Mouse (Mus musculus) forebrain, embryonic 10.5 days (tissue): ENCODE results near the gene Vegfb. TPM values are rescaled to one million over a fixed set of nuclear protein-coding genes. Genes with fewer than 3 reads are reported as not detected.

Experiments
- DNase-seq: peaks from one replicate; pipeline ENCODE4 v3.0.0-alpha.2; 2017; ENCODE audit warnings: low spot score; ENCODE audit errors: extremely low spot score
- H3K27ac ChIP-seq: fragments of 300-500 bp; sonication (generic); 2 replicates; pipeline ENCODE4 v1.5.1; 2016; ENCODE audit warnings: mild to moderate bottlenecking
- H3K27me3 ChIP-seq: fragments of 300-500 bp; sonication (generic); 2 replicates; pipeline ENCODE4 v1.6.1; 2016; ENCODE audit warnings: mild to moderate bottlenecking; ENCODE audit not compliant: poor library complexity, severe bottlenecking
- H3K36me3 ChIP-seq: fragments of 300-500 bp; sonication (generic); replicated peaks from 2 replicates; pipeline ENCODE4 v1.6.1; 2016; ENCODE audit warnings: mild to moderate bottlenecking, moderate library complexity
- H3K4me1 ChIP-seq: fragments of 300-500 bp; sonication (generic); 2 replicates; pipeline ENCODE4 v1.6.1; 2016
- H3K4me3 ChIP-seq: fragments of 300-500 bp; sonication (generic); 2 replicates; pipeline ENCODE4 v1.5.1; 2016; ENCODE audit warnings: mild to moderate bottlenecking, moderate library complexity
- H3K9me3 ChIP-seq: fragments of 300-500 bp; sonication (generic); 2 replicates; pipeline ENCODE4 v1.6.1; 2016; ENCODE audit warnings: mild to moderate bottlenecking, moderate library complexity
- WGBS: fragments of 180-500 bp; shearing (Covaris S2); methylation state at CpG from one replicate; pipeline ENCODE4 v1.1.7; 2016; 5-methylcytosine and 5-hydroxymethylcytosine counted together
- polyA plus RNA-seq: library from polyadenylated mRNA; unstranded; fragments of >200 nt; fragmentation: Nextera tagmentation; extraction: Ambion mirVana; gene quantifications from 2 replicates; pipeline ENCODE4 v1.2.1, GENCODE M21; 2016

Gene Vegfb
- polyA plus RNA-seq, 1 experiment from 2014 or later, result 31.0 TPM

- H3K4me3 ChIP-seq, result peak within 1 kb of the TSS; percentile 83
- H3K9me3 ChIP-seq, result no peaks in the 10 kb centered on the region
- peaks cover 16% of the 10 kb centered on the region for H3K27me3 ChIP-seq
- H3K27ac ChIP-seq, result peak within 1 kb of the TSS; percentile 95
- H3K4me1 ChIP-seq, result peaks cover 39% of the 10 kb centered on the region
- peak; percentile 92 for DNase-seq
- under 1% methylated on average over 83 of the region's 83 CpGs for WGBS
- H3K36me3 ChIP-seq, result peaks cover 18% of the 10 kb centered on the region
These were observed 45.8 kb downstream of the Vegfb start, which contains the start of gene Bad for GRCm38 (mm10) chr19:6941372-6942248. Gene Bad, plus strand, starts transcription at chr19:6941861.

GRCm38 (mm10) chr19:6940396-6941351 lies 46.8 kb downstream of the Vegfb start:
- DNase-seq, result no peak
- H3K4me1 ChIP-seq, result peaks cover 39% of the 10 kb centered on the region
- peak overlapping the region; percentile 95 for H3K27ac ChIP-seq
- H3K4me3 ChIP-seq, result peak overlapping the region; percentile 83
- peaks cover 15% of the 10 kb centered on the region for H3K36me3 ChIP-seq
- H3K27me3 ChIP-seq, result peaks cover 25% of the 10 kb centered on the region
- H3K9me3 ChIP-seq, result no peaks in the 10 kb centered on the region
- WGBS, result 20% methylated on average over 29 of the region's 29 CpGs

GRCm38 (mm10) chr19:6939106-6940002 lies 48.1 kb downstream of the Vegfb start:
- WGBS, result 91% methylated on average over 20 of the region's 20 CpGs
- H3K27ac ChIP-seq, result no peak overlapping the region
- H3K4me3 ChIP-seq, result peak overlapping the region; percentile 23; the same call in 1 of the 2 replicates
- 0 out of 2 replicates have a peak, but pooled peaks cover 5% of the 10 kb centered on the region for H3K36me3 ChIP-seq
- H3K27me3 ChIP-seq, result peaks cover 38% of the 10 kb centered on the region
- no peaks in the 10 kb centered on the region for H3K9me3 ChIP-seq
- no peak for DNase-seq
- peaks cover 40% of the 10 kb centered on the region for H3K4me1 ChIP-seq

- peak overlapping the region; percentile 8; the same call in 1 of the 2 replicates for H3K4me3 ChIP-seq
- 81% methylated on average over 16 of the region's 16 CpGs for WGBS
- 0 out of 2 replicates have a peak, but pooled peaks cover 5% of the 10 kb centered on the region for H3K36me3 ChIP-seq
- H3K4me1 ChIP-seq, result peaks cover 49% of the 10 kb centered on the region
- no peak overlapping the region for H3K27ac ChIP-seq
- no peak for DNase-seq
- H3K27me3 ChIP-seq, result peaks cover 53% of the 10 kb centered on the region
- H3K9me3 ChIP-seq, result no peaks in the 10 kb centered on the region
These were observed 49.6 kb downstream of the Vegfb start for GRCm38 (mm10) chr19:6937541-6938465.

GRCm38 (mm10) chr19:6936299-6936698 lies 51.2 kb downstream of the Vegfb start:
- WGBS, result 14% methylated on average over 3 of the region's 3 CpGs
- Histone ChIP-seq H3K4me3 (no peak overlapping the region), H3K27me3 (peaks cover 69% of the 10 kb centered on the region), H3K27ac (no peak overlapping the region), H3K36me3 (0 out of 2 replicates have a peak, but pooled peaks cover 5% of the 10 kb centered on the region), H3K4me1 (peaks cover 44% of the 10 kb centered on the region), H3K9me3 (no peaks in the 10 kb centered on the region)
- no peak for DNase-seq

GRCm38 (mm10) chr19:6934195-6934977 lies 53.1 kb downstream of the Vegfb start, which contains the start of gene Kcnk4:
Gene Kcnk4, minus strand, starts transcription at chr19:6934515.
- WGBS, result 12% methylated on average over 23 of the region's 23 CpGs
- 0 out of 2 replicates have a peak, but pooled peaks cover 5% of the 10 kb centered on the region for H3K36me3 ChIP-seq
- no peaks in the 10 kb centered on the region for H3K9me3 ChIP-seq
- peak within 1 kb of the TSS; percentile 47 for H3K4me3 ChIP-seq
- H3K4me1 ChIP-seq, result peaks cover 24% of the 10 kb centered on the region
- H3K27ac ChIP-seq, result no peak within 1 kb of the TSS
- DNase-seq, result no peak
- H3K27me3 ChIP-seq, result peaks cover 83% of the 10 kb centered on the region

GRCm38 (mm10) chr19:6933436-6934194 lies 53.8 kb downstream of the Vegfb start:
- H3K27ac ChIP-seq, result no peak overlapping the region
- WGBS, result 4% methylated on average over 58 of the region's 58 CpGs
- 0 out of 2 replicates have a peak, but pooled peaks cover 5% of the 10 kb centered on the region for H3K36me3 ChIP-seq
- no peaks in the 10 kb centered on the region for H3K9me3 ChIP-seq
- peaks cover 90% of the 10 kb centered on the region for H3K27me3 ChIP-seq
- H3K4me1 ChIP-seq, result peaks cover 21% of the 10 kb centered on the region
- no peak for DNase-seq
- peak overlapping the region; percentile 47 for H3K4me3 ChIP-seq

- no peak overlapping the region for H3K27ac ChIP-seq
- peaks cover 90% of the 10 kb centered on the region for H3K27me3 ChIP-seq
- WGBS, result 11% methylated on average over 4 of the region's 4 CpGs
- H3K9me3 ChIP-seq, result no peaks in the 10 kb centered on the region
- H3K4me3 ChIP-seq, result peak overlapping the region; percentile 47; the same call in 1 of the 2 replicates
- H3K36me3 ChIP-seq, result 0 out of 2 replicates have a peak, but pooled peaks cover 3% of the 10 kb centered on the region
- peaks cover 23% of the 10 kb centered on the region for H3K4me1 ChIP-seq
- no peak for DNase-seq
These were observed 54.4 kb downstream of the Vegfb start for GRCm38 (mm10) chr19:6933102-6933435.
